Mouse (Mus musculus) right cerebral cortex, postnatal 4 days (tissue): ENCODE data around the gene Smpd3.
"Not testable (repeated sequence)": the region's sequence is repeated elsewhere in the genome, so short reads cannot be mapped to it uniquely, and the experiment has no call there.

Source experiments
- DNase-seq: peaks from one replicate; pipeline ENCODE4 v3.0.0-alpha.2; 2022

Gene Smpd3

DNA sequence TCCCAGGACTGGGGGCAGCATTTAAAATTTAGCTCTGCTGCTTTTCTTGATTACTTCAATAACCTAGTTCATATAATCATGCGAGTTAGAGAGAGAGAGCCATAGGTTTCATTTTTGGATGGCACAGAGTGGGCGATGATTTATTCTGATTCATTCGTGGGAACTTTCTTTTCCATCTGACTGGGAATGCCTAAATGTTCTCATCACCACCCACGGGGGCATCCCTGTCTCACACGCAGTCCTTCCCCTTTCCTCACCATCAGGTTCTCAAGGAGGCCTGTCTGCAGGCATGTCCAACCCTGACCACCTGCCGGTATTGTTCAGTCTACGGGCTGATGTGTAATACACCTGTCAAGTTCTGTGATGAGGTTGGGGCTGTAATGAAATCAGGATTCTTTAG is 16.4 kb downstream of the Smpd3 start:
- DNase-seq: no peak

DNA sequence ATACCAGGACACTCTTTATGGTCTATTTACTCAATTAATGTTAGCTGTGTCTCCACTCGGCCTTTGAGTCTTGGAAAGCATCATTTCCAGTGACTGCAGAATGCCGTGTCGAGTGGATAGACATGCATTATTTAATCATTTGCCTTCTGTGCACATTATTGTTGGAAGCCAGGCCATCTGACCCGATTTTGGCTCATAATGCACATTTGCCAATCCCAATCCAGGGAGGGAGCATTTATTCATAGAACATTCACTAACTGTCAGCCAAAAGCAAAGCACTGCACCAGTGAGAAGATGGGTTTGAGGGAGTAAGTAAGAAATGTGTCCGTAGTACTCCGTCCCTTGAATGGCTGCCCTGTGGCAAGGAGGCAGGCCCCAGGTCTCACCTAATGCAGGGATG is 17.8 kb downstream of the Smpd3 start:
- DNase-seq: no peak

DNA sequence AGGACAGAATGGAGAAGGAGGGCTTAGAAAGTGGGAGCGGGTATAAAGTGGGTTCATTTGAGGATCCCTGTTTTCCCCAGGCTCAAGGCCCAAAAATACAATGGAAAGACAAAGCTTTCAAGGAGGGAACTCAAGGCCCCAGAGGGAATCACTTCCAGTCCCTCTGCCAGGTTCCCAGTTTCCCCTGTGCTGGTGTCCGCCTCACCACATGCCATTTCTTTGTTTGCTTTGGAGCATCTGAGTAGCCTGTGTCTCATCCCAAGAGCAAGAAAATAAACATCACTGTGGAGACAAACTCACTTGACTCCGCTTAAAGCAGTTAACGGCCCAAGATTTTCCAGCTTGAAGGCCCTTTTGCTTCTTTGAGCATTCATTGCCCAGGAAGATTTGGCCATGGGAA is 20.7 kb downstream of the Smpd3 start:
- no peak for DNase-seq

DNA sequence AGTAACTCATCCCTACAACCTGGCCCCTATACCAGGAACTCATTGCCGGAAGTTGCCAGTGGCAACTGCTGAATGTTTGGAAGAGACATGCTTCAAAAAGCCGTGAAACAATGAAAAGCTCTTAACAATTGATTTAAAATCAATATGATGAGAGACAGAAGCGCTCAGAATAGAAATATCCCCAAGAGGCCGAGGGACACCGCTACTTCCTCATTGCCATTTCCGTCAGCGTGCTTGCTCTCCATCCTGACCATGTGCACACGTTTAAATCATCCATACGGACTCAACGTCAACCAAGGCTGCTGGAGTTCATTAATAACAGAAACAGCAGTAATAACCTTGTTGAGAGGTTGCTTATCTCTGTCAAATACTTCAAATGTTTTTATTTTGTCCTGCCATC is 21.3 kb downstream of the Smpd3 start:
- DNase-seq: no peak

DNA sequence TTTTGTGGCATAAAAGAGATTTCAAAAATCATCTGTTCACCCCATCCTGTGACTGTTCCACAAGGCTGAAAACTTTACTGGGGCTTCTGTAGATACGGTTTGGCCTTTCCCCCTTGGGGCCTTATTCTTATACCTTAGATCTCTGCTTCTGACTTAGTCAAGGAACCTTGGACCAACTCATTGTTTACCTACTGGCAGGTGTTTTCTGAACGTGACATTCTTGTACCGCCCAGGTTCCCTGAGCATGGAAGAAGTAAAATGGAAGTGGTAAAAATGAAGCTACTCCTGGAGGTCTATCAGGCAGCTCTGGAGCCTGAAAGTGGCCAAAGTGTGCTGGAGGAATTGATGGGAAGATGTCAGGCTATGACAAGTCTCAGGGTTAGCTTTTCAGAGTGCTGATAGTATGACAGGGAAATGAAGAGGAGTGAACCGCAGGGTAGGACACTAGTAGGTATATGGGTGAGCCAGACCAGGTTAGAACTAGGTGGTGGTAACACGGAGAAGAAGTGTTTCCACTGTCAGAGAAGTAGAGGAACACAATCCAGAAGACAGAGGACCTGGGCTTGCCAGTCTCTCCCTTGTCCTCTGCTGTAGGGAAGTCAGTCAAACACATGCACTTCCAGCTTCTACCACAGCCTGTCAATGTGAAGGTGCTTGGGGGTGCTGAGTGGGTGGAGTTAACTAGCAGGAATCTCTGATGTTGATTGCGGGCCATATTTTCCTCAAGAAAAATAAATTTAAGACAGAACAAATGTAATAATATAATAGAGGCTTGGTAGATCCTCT is 22.2 kb downstream of the Smpd3 start:
- DNase-seq: no peak

DNA sequence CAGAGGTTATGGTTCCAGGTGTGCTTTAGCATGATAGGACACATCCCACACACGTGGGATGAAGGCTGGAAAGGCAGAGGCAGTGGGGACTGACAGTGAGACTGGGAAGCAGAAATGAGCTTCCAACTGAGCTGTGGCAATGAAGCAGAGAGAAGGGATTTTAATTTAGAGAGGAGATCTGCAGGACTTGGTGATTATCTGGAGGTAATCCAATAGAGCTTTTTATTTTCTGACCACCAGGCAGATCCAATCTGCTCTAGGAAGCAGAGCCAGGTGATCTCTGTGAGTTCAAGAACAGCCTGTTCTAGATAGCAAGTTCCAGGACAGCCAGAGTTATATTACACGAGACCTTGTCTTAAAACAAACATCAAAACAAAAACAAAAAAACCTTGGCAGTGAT is 24.0 kb downstream of the Smpd3 start:
- no peak for DNase-seq

DNA sequence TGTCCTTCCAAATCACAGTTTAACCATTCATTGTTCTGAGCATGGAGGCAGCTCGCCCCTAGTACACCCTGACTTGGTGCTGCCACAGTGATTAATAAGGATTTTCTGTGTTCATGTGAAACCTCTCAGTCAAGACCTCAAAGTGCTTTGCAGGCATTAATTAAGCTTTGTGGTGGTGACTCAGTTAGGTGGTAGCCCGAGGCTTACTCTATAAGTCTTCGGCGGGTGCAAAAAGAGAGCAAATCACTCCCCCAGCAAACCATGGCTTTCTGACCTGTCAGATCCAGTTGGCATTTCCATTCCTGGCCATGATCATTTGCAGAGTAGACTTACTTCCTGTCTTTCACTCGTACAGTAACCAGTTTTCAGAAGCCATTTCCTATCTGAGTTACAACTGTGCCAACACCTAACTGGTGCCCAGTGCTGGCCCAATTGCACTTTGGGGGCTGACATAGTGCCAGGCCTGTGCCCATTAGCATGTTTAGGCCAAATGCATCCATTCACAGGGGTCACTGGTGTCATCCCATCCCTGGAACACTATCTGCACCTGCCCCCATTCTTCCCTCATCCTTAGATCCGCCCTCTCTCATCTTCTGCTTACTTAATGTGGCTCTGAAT is 24.6 kb downstream of the Smpd3 start:
- DNase-seq: no peak

DNA sequence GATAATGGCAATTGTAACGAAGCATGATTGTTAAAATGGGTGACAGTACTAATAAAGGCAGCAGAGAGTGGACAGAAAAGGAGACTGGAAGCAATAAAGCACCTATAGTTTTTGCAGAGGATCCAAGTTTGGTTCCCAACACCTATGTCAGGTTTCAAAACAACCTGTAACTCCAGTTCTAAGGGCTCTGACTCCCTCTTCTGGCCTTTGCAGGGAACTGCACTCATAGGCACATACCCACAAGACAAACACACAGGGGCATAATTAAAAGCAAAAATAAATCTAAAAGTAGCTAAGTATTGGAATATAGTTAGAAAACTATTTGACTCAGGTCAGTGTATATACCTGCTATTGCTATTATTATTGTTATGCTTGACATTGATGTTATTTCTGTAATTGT is 25.8 kb downstream of the Smpd3 start:
- DNase-seq: no peak

DNA sequence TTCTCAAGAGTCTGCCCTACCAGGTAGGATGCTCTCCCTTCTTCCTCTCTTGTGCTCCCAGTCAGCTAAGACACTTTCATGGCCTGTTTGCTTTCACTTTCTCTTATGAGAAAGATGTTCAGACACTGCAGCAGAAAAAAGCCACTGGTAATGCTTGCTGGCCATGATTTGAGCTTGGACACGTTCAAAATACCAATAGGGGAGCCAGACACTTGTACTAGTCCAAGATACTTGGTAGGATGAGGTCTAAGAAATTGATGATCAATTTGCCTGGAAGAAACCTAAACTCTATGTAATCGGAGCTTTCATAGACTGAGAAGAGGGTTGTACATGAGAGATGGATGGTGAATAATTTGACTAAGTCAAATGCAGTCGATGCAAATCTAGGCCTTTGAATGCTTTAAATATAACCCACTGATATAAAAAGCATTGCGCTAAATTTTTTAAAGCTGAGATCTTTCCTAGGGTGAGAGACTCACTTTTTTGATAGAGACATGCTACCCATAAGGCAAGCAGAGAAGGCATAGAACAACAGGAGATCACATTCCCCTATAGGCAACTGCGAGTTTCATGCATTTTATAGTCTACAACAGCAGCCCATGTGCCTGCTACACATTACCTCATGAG is 27.6 kb downstream of the Smpd3 start:
- DNase-seq: no peak

DNA sequence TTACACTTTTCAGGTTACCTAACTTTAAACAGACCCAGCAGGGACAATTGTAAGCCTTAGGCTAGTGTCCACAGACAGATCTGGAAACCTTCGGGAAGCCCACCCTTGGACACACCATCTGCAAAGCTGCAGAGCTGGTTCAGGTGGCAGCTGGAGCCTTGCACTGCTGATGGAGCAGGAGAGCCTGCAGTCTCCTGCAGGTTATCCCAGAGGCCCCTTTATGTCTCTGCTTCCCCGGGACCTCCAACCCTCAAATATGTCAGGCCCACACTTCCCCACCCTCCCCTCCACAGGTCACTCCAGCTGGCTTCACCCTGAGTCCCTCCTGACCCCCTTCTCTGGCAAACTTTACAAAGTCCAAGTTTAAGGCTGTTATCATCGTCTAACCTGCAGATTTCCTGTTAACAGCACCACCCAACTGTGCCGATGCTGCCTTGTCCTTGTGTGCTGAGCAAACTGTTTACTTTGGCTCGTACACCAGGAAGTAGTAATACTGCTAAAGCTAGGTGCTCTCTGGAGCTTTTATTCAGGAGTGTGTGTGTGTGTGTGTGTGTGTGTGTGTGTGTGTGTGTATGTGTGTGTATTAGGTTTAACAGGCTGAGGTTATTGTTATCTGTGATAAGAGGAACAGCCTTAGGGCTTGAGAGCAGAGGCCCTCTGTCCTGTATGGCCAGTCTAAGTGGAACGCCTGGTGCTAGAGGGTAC is 29.6 kb downstream of the Smpd3 start:
- DNase-seq: not testable (repeated sequence)

DNA sequence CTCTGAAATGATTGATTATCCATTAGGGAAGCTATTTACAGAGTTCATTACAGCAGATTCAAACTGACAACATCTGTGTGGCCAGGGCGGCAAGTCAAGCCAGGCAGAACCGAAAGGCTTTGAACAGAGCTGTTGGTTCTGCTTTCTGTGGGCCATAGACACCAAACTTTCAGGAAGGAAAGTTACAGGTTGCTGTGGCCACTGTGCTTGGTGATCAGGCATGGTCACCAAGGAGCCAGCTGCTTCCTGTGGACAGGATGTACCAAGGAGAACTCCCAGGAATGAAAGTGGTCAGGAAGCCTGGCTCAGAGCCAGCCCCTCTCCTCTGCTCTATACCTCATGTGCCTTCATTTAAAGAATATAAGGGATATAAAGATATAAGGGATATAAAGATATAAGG is 30.2 kb downstream of the Smpd3 start:
- DNase-seq: no peak

DNA sequence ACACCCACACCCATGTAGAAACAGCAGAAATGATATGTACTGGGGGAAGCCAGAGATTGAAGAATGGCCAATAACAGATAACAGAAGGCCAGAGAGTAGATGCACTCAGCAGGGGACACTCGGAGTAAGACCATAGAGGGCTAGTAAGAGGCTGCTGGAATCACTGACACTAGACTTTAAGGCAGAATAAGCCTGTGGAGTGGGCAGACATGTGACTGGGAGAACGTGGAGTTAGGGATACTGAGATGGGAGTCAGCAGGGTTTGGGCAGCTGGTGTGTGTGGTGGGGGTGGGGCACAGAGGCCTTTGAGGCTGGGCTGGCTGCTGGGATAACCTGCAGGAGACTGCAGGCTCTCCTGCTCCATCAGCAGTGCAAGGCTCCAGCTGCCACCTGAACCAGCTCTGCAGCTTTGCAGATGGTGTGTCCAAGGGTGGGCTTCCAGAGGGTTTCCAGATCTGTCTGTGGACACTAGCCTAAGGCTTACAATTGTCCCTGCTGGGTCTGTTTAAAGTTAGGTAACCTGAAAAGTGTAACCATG is 31.0 kb downstream of the Smpd3 start:
- not testable (repeated sequence) for DNase-seq

DNA sequence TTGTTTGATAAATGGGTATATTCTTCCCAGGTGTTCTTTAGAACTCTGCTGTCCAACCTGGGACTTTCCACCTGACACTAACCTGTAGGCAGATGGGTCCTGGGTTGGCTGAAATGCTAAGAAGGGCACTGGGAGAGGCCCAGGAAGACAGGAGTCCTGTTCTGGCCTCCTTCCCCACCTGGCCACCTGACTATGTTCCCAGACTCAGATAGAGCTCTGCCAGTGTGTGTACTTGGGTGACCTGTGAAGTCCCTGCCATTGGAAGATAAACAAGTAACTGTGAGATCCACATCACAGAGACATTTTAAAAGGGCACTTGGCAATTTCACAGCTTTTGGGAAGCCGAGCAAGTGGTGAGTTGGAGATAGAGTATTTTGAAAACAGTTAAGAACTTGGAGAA is 31.7 kb downstream of the Smpd3 start:
- no peak for DNase-seq

DNA sequence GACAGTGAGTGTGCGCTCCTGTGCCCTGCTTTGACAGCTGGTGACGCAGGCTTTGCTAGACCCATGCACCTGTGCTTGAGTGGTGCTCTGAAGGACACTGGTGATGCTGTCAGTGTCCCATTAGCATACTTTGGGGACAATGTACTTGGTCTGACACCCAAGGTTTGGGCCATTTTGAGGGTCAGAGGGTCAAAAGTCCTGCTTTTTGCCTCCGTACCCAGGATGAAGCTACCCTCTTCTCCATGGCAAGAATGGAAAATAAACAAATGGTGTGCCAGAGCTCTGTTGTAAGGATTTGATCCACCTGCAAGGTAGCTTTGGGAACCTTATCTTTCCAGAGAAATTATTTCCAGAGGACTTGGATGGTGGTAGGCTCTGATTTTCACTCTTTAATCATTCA is 32.5 kb downstream of the Smpd3 start:
- no peak for DNase-seq

DNA sequence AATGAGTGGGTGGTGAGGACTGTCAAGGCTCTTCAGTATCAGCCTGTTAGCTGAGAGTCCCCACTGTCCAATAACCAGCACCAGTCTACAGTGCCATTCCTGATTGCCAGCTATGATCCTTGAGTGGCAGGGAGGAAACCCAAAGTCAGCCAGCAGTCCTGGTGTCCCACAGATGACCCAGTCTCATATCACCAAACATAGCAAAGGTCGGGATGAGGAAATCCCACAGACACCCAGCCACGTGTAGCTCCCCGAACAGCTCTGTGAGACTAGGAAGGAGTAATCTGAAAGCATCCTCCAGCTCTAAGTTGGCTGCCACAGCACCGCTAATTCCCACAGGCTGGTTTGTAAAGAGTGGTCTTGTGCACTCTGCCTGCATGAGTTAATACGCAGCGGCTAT is 33.5 kb downstream of the Smpd3 start:
- no peak for DNase-seq

DNA sequence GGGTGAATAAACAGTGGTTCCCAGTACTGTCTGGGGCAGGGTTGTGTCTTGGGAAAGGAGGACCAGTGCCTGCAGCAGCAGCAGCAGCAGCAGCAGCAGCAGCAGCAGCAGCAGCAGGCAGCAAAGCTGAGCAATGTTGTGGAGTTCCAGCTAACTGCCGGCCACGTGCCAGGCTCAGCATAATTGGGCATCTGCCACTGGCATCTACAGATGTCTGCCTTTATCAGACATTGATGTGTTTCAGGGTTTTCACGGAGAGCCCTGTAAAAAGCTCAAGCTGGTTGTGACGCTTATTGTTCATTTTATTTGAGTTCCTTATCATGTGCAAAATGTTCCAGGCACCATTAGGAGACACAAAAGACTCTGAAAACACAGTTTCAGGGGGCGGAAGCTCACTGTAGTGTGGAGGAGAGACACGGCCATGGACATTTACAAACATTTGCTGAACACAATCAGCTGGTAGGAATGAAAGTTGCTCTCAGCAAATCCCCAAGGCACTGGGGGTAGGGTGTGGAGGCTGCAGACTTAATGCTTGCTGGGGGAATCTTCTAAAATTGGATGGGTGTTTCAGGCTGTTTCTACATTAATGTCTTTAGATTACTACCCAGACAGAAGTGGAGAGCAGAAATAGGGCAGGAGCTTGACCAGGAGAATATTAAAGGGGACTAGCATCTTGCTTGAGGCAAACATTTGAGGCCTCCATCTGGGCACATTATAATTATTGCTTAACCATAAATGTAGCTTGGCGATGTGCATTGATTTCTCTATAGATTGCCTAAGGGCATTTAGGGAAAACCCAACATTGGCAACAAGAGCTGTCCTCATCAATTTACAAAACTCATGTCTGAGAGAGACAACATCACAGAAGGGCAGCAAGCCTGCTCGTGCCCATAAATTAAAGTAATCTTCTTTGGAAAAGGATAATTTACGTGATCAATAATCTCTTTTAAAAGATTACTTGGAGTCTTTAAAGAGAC is 36.8 kb downstream of the Smpd3 start:
- DNase-seq: peak; percentile 61

DNA sequence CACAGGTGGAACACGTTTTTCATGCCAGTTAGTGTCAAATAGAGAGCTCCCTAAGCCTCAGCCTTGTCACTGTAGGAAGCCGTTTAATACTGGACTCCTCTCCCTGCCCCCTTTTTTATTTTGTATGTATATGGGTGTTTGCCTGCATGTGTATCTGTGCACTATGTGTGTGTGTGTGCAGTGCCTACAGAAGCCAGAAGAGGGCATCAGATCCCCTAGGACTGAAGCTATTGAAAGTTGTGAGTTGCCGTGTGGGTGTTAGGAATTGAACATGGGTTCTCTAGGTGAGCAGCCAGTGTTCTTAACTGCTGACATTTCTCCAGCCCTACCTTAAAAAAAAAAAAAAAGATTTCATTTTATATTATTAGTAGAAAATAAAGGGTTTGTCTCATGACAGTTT is 38.1 kb downstream of the Smpd3 start:
- DNase-seq: no peak

DNA sequence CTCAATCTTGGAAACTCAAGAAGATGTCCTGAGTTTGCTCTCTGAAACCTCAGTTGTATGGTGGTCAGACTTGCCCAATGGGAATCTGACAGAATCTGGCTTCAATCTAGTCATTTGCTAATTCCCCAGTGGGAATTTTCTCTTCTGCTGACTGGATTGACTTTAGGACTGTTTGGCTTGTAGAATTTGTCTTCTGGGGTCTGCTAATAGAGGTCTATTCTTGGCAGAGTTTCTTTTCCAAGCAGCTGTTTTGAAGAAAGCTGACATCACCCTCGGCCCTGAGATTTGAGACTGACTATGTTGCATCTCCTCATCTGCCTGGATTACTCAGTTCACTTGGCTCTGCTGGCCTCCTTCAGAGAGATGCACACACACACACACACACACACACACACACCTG is 38.9 kb downstream of the Smpd3 start:
- no peak for DNase-seq

DNA sequence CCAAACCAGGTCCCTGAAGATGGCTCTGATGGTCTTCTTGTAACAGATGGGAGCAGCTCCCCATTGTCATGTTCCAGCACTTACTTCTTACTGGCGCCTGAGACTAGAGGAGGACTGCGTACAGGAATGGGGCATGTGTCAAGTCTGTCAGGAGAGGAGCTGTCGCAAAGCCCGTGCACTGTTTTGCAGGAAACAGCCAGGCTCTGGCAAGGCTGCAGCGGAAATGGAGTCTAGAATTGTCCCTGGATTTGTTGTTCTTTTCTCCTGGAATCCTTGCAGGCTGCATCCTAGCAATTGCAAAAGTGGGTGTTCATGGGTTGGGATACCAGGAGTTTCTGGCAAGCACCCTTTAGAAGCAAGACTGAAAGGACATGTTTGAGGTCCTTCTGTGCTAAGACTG is 39.5 kb downstream of the Smpd3 start:
- DNase-seq: no peak

DNA sequence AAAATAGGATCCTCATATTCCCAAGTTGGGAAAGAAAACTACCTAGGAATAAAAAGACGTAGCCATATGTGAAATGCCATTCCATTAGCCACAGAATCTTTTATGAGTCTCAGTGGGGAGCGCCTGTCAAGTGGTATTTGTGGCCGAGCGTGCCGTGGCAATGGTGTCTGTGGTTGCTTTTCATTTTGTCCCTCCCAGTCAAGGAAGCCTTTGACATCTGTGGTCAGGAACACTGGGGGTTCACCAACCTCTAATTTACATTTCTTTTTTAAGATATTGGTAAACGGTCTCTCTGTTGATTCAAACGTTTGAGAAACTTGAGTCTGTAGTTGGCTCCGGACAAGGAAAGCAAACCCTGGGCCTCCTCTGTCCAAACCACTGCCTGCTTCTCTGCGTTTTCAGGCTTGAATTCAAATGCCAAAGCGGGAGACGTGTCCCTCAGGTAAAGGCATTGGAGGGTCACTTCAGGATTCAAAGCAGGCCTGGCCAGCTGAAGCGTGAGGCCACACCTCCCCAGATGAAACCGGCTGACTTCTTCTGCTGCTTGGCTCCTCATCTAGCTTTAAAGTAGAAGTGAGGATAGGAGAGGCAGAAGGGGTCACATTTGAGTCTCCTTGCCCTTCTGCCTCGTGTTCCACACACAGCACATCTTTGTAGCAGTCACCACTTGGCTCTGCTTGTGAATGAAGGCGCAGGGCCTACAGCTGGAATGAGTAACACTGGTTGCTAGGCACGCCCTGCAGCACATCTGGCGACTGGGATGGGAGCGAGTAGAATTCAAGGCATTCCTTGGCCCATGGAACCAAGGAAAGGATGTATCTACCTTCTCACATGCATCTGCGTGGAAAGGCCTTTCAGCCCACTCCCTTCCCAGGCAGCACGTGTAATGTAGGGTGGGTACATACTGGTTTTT is 45.0 kb downstream of the Smpd3 start:
- no peak for DNase-seq

DNA sequence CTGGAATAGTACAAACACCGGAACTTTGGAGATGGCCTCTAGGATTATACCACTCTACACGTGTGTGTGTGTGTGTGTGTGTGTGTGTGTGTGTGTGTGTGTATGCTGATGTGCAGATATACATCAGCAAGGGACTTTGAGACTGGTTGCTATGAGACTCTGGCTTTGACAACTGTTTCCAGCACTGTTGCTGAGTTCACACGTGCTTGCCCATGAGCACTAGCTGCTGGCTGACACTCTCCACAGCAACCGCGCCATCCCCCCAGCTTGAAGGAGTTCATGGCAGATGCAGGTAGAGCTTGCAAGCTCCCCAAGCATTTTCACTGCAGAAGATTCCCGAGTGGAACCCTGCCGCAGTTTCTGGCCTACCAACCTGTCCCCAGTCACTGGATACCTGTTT is 48.3 kb downstream of the Smpd3 start:
- no peak for DNase-seq
